Mouse (Mus musculus) ZHBTc4 (cell line): Measurements from ENCODE around the gene Gm21983.

Source experiments
- DNase-seq: peaks from one replicate; pipeline ENCODE4 v3.0.0-alpha.2; 2011; ENCODE audit warnings: low read depth, low spot score

Gm21983 gene

DNA sequence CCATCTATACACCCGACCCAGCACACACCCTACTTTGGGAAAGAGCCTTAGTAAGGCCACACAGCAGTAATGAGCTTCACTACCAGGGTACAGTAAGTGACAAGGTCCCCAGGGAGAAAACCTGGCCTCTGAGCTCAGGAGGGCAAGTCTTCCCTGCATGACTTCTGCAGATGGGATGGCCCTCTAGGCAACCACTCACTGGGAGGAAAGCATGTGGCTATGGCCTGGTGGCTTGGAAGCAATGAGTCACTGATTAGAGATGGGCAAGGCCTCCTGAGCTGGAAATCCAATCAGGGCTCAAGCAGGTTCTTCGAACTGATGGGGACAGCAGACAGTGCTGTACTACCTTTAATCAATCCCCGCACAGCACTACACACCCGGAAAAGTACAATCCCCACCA, 19.1 kb downstream of the Gm21983 start:
- no peak for DNase-seq

DNA sequence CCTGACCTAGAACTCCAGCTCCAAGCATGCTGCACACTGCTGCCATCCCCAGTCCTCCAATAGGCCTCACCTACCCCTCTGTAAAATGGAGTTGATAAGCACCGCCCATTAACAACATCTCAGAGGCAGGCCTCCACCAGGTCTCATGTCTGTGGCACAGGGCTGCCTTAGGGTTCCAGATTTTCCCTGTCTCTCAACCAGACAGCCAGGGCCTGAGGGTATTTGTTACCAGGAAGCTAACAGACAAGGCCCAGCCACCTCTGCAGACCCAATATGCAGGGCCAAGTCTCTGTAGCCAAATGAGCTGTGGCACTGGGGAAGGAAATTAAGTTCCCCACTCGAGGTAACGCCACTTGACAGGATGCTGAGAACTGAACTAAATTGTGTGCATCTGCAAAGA, 20.0 kb downstream of the Gm21983 start:
- no peak for DNase-seq

DNA sequence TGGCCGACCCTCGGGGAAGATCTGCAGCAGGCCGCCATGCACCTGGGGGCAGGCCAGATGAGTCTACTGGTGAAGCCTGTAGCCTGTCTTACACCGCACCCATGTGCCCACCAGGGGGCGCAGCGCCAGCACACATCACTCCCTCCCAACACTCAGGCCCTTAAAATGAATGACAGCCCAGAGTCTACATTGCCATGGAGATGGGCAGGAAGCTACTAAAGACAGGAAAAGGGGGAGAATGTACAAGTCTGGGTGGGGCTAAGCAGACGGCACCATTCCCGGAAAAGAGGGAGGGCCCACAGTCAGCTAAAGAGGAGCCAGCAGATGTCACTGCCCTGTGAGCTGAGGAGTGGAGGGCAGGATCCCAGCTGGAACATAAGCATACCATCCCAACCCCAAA, 21.0 kb downstream of the Gm21983 start:
- DNase-seq = peak; percentile 98

DNA sequence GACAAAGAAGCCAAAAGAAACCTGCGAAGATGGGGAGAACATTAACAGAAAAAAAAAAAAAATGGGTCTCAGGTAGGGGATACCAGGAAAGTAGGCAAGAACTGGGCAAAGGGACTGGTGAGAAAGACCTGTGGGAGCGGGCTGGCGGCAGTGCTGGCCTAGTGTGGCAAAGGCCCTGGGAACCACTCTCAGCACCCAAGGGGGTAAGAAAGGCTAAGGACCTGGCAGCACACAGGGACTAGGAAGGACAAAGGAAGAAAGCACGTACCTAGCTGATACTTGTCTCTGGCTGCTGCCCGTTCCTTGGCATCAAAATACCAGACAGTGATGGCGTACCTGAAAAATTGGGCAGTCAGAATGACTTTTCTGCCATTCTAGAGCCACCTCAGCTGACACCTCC, 21.6 kb downstream of the Gm21983 start:
- DNase-seq = no peak

DNA sequence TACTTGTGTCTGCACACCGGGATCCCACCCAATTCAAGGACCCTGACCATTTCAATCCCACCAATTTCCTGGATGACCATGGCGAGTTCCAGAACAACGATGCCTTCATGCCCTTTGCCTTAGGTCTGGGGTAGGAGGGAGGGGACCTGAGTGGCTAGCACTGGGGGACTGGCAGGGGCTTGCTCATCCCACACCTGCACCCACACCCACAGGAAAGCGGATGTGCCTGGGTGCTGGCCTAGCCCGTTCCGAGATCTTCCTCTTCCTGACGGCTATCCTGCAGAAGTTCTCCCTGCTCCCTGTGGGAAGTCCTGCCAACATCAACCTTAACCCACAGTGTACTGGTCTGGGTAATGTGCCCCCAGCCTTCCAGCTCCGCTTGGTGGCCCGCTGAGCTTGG, 22.7 kb downstream of the Gm21983 start:
- no peak for DNase-seq

DNA sequence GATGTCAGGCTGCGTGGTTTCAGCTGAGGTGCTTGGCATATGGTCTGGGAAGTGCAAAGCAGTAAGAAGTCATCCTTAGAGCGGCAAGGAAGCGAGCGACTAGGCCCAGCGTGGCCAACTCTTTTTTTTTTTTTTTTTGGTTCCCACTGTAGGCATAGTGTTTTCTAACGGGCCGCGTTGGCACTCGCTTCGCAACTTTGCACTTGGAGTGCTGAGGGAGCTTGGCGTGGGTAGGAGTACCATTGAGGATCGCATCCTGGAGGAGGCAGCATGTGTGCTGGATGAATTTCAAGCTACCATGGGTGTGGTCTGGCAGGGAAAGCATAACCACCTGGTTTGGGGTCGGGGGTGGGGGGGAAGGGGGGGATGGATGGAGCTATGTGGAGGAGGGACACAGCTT, 24.9 kb downstream of the Gm21983 start:
- no peak for DNase-seq

DNA sequence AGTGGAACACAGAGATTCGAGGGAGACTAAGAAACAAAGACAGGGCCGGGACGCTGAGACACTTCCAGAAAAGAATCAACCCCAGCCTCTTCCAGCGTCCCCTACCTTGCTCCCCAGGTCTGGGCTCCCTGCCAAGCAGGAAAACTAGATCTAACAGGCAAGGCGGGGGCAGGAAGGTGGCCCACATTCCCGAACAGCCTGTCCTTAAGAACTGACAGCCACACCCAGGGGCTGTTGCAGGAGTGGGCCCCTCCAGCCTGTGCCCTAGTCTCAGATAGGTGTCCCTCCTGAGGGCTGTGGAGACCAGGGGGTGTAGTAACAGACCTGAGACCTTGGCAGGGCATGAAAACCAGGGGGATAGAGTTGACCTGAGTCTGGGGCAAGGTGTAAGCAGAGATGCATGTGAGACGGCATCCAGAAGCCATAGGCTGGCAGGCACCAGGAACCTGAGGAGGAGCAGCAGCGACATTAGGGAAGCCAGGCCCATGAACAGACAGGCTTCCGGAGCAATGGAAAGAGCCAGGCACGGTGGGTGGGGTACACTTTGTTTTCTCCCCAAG, 27.6 kb downstream of the Gm21983 start, which contains the start of gene Cyp2t4:
TSS of gene Cyp2t4 (plus strand) at position 510 of the 560 bp plus-strand sequence.
- DNase-seq = peak; percentile 54

DNA sequence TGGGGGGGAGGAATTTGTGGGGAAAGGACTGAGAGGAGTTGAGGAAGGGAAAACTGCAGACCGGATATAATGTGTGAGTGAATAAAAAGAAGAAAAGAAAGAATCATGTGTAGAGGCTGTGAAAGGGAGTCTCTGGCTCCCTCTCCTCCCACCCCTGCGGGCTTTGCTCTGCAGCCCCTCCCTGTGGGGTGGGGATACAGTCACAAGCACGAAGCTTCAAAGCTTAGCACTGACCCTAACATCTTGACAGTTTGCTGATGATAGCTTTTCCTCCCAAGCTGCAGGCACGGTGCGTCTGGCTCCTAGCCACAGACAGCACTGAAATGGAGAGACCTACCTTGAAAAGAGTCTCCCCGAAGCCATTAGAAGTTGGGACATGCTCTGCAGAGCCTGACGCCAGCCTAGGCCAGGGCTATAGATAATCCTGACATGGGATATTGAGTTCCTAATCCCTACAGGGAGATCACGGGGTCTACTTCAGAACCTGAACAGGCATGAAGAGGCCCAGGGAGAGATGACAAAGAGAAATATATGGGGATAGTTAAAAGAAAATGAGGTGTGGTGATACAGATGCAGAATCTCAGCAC, 44.4 kb downstream of the Gm21983 start:
- DNase-seq = no peak

DNA sequence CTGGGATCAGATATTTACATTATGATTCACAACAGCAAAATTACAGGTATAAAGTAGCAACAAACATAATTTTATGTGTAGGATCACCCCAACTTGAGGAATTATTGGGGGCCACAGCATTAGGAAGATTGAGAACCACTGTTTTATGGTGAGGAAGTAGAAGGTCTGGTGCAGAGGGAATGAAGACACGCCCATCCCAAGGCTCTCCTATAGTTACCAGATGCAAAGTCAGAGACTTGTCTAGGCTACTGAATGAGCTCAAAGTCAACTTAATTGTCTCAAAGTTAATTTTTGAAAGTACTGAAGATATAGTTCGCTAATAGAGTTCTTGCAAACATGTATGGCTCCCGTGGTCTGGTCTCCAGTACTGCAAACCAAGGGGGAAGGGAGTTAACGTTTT, 47.1 kb downstream of the Gm21983 start:
- DNase-seq = no peak

DNA sequence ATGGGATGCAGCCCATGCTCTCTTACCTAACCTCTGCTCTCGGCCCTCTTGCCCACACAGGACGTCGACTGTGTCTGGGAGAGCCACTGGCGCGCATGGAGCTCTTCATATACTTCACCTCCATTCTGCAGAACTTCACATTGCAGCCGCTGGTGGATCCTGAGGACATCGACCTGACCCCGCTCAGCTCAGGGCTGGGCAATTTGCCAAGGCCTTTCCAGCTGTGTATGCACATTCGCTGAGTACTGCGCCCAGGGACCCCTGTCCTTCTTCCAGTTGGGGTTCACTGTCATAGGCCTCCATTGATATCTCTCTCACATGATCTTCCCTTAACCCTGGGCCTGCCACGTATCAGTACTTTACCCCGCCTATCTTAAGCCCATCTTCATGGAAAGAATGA, 47.7 kb downstream of the Gm21983 start:
- peak; percentile 17 for DNase-seq

DNA sequence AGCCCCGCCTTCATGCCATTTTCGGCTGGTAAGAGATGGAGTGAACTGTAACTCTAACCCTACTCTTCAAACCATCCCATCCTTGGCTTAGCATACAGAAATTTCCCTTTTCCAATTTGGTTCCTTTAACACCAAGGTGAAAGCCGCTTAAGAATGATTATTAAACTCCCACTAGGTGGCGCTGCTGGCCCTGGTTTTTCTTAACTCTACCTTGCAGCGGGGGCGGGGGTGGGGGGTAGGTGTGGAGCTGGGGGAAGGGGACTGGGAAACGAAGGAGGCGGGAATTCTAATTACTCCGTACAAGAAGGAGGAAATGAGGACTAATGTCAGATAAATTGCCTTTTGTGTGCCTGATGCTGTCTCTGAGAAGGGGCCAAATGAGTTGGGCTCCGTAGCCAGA, 48.3 kb downstream of the Gm21983 start:
- peak; percentile 89 for DNase-seq

DNA sequence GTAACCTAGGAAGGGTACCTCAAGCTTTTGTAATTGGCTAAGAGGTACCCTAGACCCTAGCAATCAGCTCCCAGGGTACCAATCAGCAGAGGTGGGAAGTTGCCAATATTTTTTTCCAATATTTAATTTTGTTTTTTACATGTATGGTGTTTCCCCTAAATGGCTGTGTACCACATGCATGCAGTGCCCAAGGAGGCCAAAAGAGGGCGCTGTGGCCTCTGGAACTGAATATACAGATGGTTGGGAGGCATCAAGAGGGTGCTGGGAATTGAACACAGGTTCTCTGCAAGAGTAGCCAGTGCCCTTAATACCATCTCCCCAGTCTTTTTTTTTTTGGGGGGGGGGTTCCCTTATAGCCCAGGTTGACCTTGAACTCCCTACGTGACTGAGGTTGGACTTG, 49.5 kb downstream of the Gm21983 start:
- DNase-seq = peak; percentile 35

DNA sequence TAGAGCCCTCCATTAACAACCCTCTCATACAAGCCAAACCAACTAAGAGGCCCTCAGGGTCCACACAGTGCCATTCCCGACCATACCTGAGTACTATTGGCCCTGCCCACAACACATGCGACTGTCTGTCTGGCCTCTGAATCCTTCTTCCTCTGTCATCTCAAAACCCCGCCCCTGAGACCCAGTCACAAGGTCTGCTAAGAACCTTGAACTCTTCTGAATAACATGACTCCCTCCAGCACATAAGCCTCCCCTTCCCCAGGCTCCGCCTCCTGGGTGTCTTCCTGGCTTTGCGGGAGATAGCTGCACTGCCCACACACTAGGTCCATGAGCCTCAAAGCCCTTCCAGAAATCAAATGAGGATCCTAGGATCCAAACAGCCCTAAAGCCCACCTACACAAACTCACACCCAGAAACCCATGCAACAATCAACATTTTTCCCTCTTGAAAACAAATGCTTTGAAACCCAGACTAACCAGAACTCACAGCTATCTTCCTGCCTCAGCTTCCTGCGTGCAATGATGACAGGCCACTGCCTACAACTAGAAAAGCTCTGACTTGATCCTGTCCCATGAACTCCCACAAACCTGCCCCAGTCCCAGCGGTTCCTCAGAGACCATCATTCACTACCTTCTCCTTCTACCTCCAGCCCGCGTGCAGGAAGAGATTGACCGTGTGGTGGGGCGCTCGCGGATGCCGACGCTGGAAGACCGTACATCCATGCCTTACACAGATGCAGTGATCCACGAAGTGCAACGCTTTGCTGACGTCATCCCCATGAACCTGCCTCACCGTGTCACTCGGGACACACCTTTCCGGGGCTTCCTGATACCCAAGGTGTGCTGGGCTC, 50.1 kb downstream of the Gm21983 start:
- peak; percentile 81 for DNase-seq

DNA sequence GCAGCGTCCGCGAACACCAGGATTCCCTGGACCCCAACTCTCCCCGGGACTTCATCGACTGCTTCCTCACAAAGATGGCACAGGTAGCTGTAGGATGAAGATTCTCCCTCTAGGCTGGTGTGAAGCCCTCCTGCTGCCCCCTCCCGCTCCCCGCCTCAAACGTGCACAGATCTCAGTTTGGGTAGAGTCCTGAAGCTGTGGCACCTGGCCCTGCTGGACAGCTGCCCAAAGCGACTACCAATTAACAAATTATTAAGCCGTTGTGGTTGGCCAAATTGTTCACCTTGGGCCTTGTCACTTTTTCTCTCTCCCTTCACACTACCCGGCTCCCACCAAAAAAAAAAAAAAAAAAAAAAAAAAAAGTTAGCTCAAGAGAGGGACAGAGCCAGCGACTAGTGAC, 51.1 kb downstream of the Gm21983 start:
- no peak for DNase-seq

DNA sequence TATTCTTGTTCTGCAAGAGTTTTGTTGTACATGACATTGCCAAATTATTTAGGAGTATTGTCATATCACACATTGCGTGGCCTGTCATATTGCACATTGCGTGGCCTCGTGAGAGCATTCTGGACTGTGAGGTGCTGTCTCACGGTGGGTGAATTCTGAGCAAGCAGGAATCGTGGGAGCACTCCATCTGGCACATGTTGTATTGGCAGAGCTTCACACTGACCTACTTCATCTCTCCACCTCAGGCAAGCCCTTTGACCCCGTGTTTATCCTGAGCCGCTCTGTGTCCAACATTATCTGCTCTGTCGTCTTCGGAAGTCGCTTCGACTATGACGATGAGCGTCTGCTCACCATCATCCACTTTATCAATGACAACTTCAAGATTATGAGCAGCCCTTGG, 51.9 kb downstream of the Gm21983 start:
- no peak for DNase-seq

DNA sequence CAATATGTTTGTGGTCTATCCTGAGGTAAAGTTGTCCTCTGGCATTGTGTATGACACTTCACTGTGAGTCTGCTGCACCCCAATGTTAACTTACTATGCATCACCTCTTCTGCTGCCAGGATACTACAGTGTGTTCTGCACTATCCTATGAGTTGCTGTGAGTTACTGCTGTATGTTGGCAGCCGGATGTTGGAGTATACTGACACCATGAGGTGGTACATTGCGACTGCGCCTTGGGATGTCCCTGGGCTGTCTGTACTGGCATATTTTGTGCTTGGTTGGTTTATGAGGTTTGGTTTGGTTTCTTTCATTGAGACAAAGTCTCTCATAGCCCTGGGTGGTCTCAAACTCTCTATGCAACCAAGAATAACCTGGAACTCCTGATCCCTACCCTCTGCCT, 52.7 kb downstream of the Gm21983 start:
- peak; percentile 66 for DNase-seq

DNA sequence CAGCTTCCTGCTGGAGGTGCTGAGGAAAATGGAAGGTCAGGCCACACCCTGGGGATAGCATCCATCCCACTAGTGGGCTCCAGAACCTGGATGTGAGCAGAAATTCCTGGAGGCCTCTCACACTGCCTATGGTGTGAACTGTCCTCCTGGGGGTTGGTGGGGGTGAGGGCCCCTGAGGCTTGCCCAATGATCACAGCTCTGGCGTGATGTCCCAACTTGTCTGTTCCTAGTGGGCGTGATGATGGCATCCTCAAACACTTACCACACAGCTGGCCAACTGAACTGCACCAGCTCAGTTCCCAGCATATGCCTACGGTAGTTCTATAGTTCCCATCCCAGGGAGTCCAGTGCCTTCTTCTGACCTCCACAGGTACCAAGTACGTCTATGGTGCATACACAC, 55.9 kb downstream of the Gm21983 start:
- no peak for DNase-seq

DNA sequence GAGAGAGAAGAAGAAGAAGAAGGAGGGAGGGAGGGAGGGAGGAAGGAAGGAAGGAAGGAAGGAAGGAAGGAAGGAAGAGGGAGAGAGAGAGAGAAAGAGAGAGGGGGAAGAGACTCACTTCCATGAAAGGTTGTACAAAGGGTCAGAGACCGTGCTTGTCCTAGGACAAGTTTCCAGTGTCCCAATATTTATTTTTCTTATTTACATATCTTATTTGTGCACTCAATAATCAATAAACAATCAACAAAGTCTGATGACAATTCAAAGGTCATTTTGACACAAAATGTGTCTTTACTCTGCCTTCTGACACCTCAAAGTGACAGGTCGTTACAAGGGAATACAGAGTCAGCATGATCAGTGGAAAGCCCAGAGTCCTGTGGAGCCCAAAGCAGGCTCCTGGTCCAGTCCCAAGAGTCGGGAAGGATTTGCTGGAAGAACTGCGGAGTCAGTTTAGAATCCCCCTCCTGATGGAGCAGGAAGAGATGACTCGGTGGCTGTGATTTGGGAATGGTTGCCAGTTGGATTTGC, 56.5 kb downstream of the Gm21983 start:
- DNase-seq = no peak

DNA sequence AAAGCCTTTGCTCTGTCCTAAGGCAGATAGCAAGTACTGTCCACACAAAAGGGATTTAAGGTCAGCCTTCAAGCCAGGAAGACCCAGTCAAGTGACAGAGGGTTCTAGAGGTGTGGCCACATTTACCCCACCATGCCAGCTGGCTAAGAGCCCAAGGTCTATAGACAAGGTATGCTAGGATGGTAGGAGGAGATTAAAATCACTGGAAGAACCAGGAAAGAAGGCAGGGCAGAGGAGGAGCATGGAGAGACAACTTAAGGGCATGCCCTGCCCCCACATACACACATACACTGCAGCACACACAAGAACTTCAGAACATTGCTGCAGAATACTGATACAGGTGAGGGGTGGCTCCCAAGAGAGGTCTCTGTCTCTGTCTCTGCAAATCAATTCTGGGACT, 61.2 kb downstream of the Gm21983 start, which contains the start of gene Cyp2f2:
TSS of gene Cyp2f2 (plus strand) at position 234 of the 400 bp plus-strand sequence.
- DNase-seq = no peak
